Mouse (Mus musculus): ENCODE data around the gene Lcp1. TPM values are rescaled to one million over a fixed set of nuclear protein-coding genes. Genes with fewer than 3 reads are reported as not detected.

Gene Lcp1
- polyA plus RNA-seq, 1 experiment = 18.4 TPM

DNA sequence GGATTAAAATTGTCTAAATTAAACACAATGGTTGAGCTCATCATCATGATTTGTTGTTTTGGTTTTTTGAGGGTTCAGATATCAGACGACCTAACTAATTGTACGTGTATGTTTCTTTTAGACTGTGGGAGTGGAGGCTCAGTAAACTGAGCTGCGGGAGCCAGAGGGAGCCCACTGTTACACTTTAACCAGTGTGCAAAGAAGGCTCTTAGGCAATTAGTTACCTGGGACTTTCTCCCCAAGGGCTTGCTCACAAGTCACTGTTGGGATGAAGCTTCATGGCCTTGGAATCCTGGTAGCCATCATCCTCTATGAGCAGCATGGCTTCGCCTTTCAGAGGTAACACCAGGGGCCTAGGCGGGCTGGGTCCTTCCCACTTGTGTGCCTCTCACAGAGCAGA is 111.2 kb downstream of the Lcp1 start, which contains the start of gene Cpb2:
Cpb2 (plus strand) TSS at position 201 of the 400 bp plus-strand sequence.
- DNase-seq (ENCODE audit: low read depth, low spot score) = no peak
- 39% methylated on average over 5 of the region's 5 CpGs for WGBS

DNA sequence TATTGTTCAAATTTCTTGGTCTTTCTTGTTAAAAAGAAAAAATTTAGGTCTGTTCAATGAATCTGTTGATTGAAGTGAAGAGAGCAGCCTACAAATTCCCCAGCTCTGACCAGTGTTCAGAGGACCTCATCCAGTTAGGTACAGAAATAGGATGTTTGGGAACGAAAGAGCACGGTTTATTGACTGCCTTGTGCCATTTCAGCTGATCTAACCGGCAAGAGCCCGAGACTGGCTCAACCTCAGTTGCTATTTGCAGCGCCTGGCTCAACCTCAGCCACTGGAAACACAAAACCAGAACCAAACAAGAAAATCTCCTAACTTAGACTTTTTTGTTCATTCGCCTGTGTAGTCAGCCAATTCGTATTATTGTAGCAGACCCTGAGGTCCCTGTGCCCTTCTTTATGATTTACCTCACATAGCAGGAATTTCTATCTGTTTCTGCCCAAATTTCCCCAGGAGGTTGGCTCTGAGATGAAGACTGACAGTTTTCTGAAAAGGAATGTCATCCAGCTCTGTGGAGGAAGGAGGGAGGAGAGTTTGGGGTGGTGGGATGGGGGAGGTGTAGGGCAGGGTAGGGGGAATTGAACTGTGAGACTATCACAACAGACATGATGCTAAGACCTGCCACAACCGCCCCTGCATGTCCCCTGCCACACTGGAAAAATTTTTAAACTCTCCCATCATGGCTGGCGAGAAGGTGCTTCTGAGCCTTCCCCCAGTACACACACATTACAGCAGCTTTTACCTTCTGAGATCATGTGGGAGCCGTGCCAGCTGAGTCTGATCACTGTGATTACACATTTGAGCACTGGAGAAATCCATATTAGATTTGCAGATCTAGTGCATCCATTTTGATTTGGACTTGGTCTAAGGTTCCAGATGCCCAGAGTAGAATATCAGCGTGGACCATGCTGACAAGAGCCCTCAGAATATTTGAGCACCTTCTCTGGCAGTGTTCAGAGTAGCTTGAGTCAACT is 115.4 kb downstream of the Lcp1 start:
- 78% methylated on average over 11 of the region's 11 CpGs for WGBS
- DNase-seq (ENCODE audit: low read depth, low spot score) = no peak

DNA sequence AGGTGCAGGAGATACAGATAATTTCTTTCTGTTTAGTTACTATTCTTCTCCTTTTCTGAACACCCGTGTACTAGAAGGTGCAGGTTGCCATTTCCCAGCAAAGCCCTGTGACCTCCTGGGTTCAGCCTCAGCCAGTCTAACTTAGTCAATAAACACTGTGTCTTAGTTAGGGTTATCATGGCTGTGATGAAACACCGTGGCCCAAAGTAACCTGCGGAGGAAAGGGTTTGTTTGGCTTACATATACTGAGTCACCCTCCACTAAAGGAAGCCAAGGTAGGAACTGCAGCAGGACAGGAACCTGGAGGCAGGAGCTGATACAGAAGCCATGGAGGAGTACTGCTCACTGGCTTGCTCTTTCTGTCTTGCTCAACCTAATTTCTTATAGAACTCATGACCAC is 119.5 kb downstream of the Lcp1 start:
- no peak for DNase-seq (ENCODE audit: low read depth, low spot score)
- WGBS = 66% methylated on average over 3 of the region's 3 CpGs

DNA sequence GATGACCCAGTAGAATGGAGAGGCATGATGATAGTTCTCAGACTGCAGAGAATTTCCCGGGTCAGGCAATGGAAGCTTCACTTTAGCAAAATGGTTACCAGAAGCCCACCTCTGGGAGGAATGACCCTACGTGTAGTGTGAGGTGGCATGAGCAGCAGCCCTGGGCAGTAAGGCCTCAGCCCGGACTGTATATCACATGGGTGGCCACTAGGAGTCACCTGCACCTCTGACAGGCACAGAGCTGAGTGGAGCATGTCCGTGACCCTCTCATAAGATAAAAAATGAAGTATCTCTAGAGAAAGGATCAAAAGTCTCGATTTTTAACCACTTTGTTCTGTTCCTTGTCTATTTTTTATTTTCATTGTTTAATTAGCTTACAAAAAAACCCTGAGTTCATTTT is 125.6 kb downstream of the Lcp1 start:
- no peak for DNase-seq (ENCODE audit: low read depth, low spot score)
- WGBS = 34% methylated on average over 5 of the region's 5 CpGs

DNA sequence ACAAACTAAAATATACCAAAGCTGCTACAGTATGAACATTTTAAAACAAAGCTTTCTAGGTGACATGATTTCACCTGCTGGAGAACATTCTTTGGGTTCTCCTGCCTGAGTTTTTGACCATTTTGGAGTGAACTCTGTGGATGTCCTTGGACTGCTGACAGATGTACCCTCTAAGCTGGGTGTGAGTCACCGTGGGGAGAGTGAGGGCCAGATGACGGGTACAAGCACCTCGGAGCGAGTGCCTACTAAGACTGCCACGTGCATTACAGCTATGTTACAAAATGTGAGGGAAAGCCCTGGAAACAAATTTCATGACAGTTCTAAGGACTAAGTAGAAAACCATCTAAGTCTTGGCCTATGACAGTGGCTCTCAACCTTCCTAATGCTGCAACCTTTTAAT is 138.6 kb downstream of the Lcp1 start:
- WGBS = 84% methylated on average over 5 of the region's 5 CpGs
- no peak for DNase-seq (ENCODE audit: low read depth, low spot score)

DNA sequence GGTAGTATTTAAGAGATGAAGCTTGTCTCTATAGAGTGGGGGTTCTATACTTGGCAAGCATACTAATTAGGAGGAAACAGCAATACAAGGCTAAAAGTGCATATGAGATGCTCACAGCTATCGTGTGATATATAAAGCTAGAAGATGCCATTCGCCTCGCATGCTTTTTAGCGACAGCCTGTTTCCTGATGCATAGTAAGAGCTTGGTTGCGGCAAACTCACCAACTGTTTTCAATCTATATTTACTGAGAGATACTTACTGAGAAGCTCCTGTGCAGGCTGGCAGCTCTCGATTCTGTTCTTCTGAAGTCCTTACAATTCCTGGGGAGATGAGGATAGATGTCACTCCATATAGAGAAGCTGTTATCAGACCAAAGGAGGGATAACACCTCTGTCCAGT is 148.8 kb downstream of the Lcp1 start:
- no peak for DNase-seq (ENCODE audit: low read depth, low spot score)
- WGBS = 87% methylated on average over 6 of the region's 6 CpGs

DNA sequence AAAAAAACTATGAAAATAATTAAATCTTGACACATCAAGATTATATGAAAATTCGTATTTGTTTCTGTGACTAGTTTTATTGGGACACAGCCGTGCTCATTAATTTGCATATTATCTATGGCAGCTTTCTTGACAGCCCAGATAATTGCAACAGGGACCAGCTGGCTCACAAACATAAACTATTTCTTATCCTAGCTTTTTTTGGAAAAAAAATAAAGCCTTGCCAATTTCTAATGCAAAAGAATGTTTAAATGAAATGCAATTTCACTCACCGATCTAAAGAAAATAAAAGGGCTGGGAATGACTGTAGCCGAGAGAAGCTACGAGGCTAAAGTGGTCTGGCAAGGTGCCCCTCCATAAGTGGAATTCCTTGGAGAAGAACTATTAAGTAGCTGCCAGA is 149.5 kb downstream of the Lcp1 start:
- no peak for DNase-seq (ENCODE audit: low read depth, low spot score)
- 57% methylated on average over 5 of the region's 5 CpGs for WGBS

Other genes with a start within 250 kb of the Lcp1 start
- 6.5 and 10.0 TPM in 2 replicates for gene Lrch1, start 183.2 kb upstream of the Lcp1 start, polyA plus RNA-seq (2012; rRNA removed)
- gene Rubcnl, start 115.1 kb upstream of the Lcp1 start, polyA plus RNA-seq (2012; rRNA removed) = 2.2 and 2.6 TPM in 2 replicates
- gene Lrrc63, start 220 bp upstream of the Lcp1 start, polyA plus RNA-seq (2012; rRNA removed) = not detected in 2 replicates
- gene Cpb2, start 111.2 kb downstream of the Lcp1 start, polyA plus RNA-seq (2012; rRNA removed) = not detected in 2 replicates
- gene Zc3h13, start 153.3 kb downstream of the Lcp1 start, polyA plus RNA-seq (2012; rRNA removed) = 5.9 and 7.3 TPM in 2 replicates